9 mouse cellular contexts compared by ENCODE assay signal in the genomic region with DNA sequence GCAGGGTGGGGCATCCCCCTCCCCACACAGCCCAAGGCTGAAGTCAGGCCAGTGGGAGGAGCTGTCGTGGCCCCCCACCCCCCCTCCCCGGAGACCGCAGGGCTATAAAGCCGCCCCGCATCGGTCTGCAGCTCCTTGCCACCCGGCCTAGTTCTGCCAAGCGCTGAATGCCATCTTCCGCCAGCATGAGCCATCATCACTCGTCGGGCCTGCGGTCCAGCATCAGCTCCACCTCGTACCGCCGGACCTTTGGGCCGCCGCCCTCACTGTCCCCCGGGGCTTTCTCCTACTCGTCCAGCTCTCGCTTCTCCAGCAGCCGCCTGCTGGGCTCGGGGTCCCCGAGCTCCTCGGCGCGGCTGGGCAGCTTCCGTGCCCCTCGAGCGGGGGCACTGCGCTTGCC. TPM values are rescaled to one million over a fixed set of nuclear protein-coding genes. Genes with fewer than 3 reads are reported as not detected.
DNase-seq lines count a peak whose midpoint lies in the region; ATAC-seq and TF ChIP-seq lines count a peak whose summit lies in the region.
"Had no signal": no experiment of that assay in that cellular context is flagged by ENCODE, and none has a peak within 500 bp of the region (broad histone marks: within the 10 kb centered on the region; RNA-seq: fewer than 3 reads in every experiment).

A gene (plus strand): TSS at position 135 of the 400 bp plus-strand sequence.

- H3K4me2 ChIP-seq in heart, postnatal 0 days (ENCODE audit: low read depth, low read length) = peak within 1 kb of the TSS; percentile 57
- peak within 1 kb of the TSS; percentile 63 for H3K4me2 ChIP-seq in hindbrain, embryonic 13.5 days
- H3K4me2 ChIP-seq in midbrain, embryonic 12.5 days (replicated peaks) = peak within 1 kb of the TSS; percentile 54

- TF ChIP-seq CTCF in heart, postnatal 0 days (IDR thresholded peaks at IDR 0.05; ENCODE audit: low read depth) = no peak

- no peak within 1 kb of the TSS for H3K9ac ChIP-seq in heart, postnatal 0 days (replicated peaks; ENCODE audit: low read depth, low read length)
- H3K9ac ChIP-seq in hindbrain, embryonic 13.5 days = peak within 1 kb of the TSS; percentile 63
- peak within 1 kb of the TSS; percentile 17; the same call in 1 of the 2 replicates for H3K9ac ChIP-seq in midbrain, embryonic 12.5 days (replicated peaks)

- no peak for TF ChIP-seq EP300 in heart, postnatal 0 days (IDR thresholded peaks at IDR 0.05; ENCODE audit: low read depth)

- intact Hi-C loops in heart, postnatal 14 days (cut with DNase I) = no loop called here

- no peak for DNase-seq in heart, postnatal 0 days (ENCODE audit: low spot score)
- DNase-seq in heart, postnatal 14 days = no peak
- DNase-seq in cerebellum, adult 9-10 months = no peak
- DNase-seq in yolk sac, embryonic 10.5 days (ENCODE audit: low spot score) = no peak
- DNase-seq in lung, postnatal 25 days (ENCODE audit: low spot score) = no peak

- no peak within 1 kb of the TSS for H3K27ac ChIP-seq in heart, postnatal 0 days (ENCODE audit: low read depth)
- H3K27ac ChIP-seq in brown adipose tissue, adult 24 weeks (replicated peaks; ENCODE audit: low read depth, low read length) = no peak within 1 kb of the TSS
- H3K27ac ChIP-seq in hindbrain, embryonic 13.5 days = peak within 1 kb of the TSS; percentile 52; the same call in 1 of the 2 replicates
- no peak within 1 kb of the TSS for H3K27ac ChIP-seq in midbrain, embryonic 12.5 days (replicated peaks)

- WGBS in heart, postnatal 0 days = 4% methylated on average over 30 of the region's 30 CpGs
- under 1% methylated on average over 29 of the region's 30 CpGs for WGBS in hindbrain, embryonic 13.5 days
- WGBS in midbrain, embryonic 12.5 days = 1% methylated on average over 30 of the region's 30 CpGs

- peaks cover 81% of the 10 kb centered on the region for H3K27me3 ChIP-seq in heart, postnatal 0 days (ENCODE audit: control insufficient read depth, insufficient read depth, low read length)
- peaks cover 88% of the 10 kb centered on the region for H3K27me3 ChIP-seq in hindbrain, embryonic 13.5 days
- H3K27me3 ChIP-seq in midbrain, embryonic 12.5 days = peaks cover 94% of the 10 kb centered on the region

- ATAC-seq in heart, postnatal 0 days (ENCODE audit: insufficient read depth, low read depth) = no peak
- peak; percentile 53; the same call in 1 of the 2 replicates for ATAC-seq in hindbrain, embryonic 13.5 days (ENCODE audit: low FRiP score)
- ATAC-seq in midbrain, embryonic 12.5 days (ENCODE audit: low FRiP score, low read depth) = no peak

- peak within 1 kb of the TSS; percentile 40 for H3K4me3 ChIP-seq in heart, postnatal 0 days (ENCODE audit: low read depth, low read length)
- H3K4me3 ChIP-seq in brown adipose tissue, adult 24 weeks (ENCODE audit: insufficient read depth, low read depth, low read length) = peak within 1 kb of the TSS; percentile 42
- peak within 1 kb of the TSS; percentile 42 for H3K4me3 ChIP-seq in hindbrain, embryonic 13.5 days
- peak within 1 kb of the TSS; percentile 37 for H3K4me3 ChIP-seq in midbrain, embryonic 12.5 days

- H3K9me3 ChIP-seq in heart, postnatal 0 days (replicated peaks; ENCODE audit: control insufficient read depth, low read length) = no peaks in the 10 kb centered on the region
- H3K9me3 ChIP-seq in hindbrain, embryonic 13.5 days = no peaks in the 10 kb centered on the region
- no peaks in the 10 kb centered on the region for H3K9me3 ChIP-seq in midbrain, embryonic 12.5 days

- H3K4me1 ChIP-seq in heart, postnatal 0 days (ENCODE audit: control insufficient read depth, insufficient read depth) = peaks cover 4% of the 10 kb centered on the region; the same call in 1 of the 2 replicates
- no peaks in the 10 kb centered on the region for H3K4me1 ChIP-seq in brown adipose tissue, adult 24 weeks (ENCODE audit: control insufficient read depth, insufficient read depth, insufficient read length, low read length)
- H3K4me1 ChIP-seq in hindbrain, embryonic 13.5 days (replicated peaks) = peaks cover 45% of the 10 kb centered on the region
- H3K4me1 ChIP-seq in midbrain, embryonic 12.5 days = peaks cover 31% of the 10 kb centered on the region

- H3K36me3 ChIP-seq in heart, postnatal 0 days (replicated peaks; ENCODE audit: control insufficient read depth, insufficient read depth, low read length) = no peaks in the 10 kb centered on the region
- H3K36me3 ChIP-seq in hindbrain, embryonic 13.5 days = no peaks in the 10 kb centered on the region
- H3K36me3 ChIP-seq in midbrain, embryonic 12.5 days = no peaks in the 10 kb centered on the region

RNA-seq across cellular contexts. Expression of the gene that starts here (rescaled TPM):
- total RNA-seq in heart, postnatal 0 days (2014; rRNA removed; ENCODE audit: low replicate concordance) = 2.0 TPM in 1 of 2 replicates, not detected in the other
- 0.07 and 0.84 TPM in 2 replicates for polyA plus RNA-seq in heart, postnatal 0 days (2015; fragmentation: Nextera tagmentation; extraction: Ambion mirVana)
- total RNA-seq in heart, postnatal 14 days (2021) = under 1 TPM; 0.44 to 0.86 TPM
- not detected in 2 replicates for polyA plus RNA-seq in brown adipose tissue, adult 24 weeks (2012; ENCODE audit: insufficient read depth, insufficient read length, missing spikeins)
- polyA plus RNA-seq in hindbrain, embryonic 13.5 days (2015; fragmentation: Nextera tagmentation; extraction: Ambion mirVana) = 62.4 and 78.7 TPM in 2 replicates
- polyA plus RNA-seq in midbrain, embryonic 12.5 days (2016; fragmentation: Nextera tagmentation; extraction: Ambion mirVana) = 5.4 and 8.1 TPM in 2 replicates
- total RNA-seq: MEL had no signal
